Mouse (Mus musculus) C2C12 (cell line): ENCODE results near the gene Cacna1e. TPM values are rescaled to one million over a fixed set of nuclear protein-coding genes. Genes with fewer than 3 reads are reported as not detected.

Source experiments
- H3K27me3 ChIP-seq: one replicate; pipeline ENCODE4 v1.6.1; 2011; ENCODE audit not compliant: control insufficient read depth, insufficient read depth, insufficient read length
- H3K36me3 ChIP-seq: one replicate; pipeline ENCODE4 v1.6.1; 2011; ENCODE audit not compliant: control insufficient read depth, insufficient read depth
- H3K4me3 ChIP-seq: one replicate; pipeline ENCODE4 v1.5.1; 2011; ENCODE audit warnings: mild to moderate bottlenecking, control low read depth; ENCODE audit not compliant: poor library complexity, insufficient read depth, severe bottlenecking
- H3K79me2 ChIP-seq: one replicate; pipeline ENCODE4 v1.6.1; 2011; ENCODE audit not compliant: control insufficient read depth, insufficient read depth
- H3K79me3 ChIP-seq: one replicate; pipeline ENCODE4 v1.6.1; 2011; ENCODE audit warnings: low read depth, control low read depth
- H3ac ChIP-seq: one replicate; pipeline ENCODE3; 2011; ENCODE audit warnings: low read depth; ENCODE audit not compliant: control insufficient read depth, insufficient read length
- CEBPB ChIP-seq: IDR thresholded peaks from one replicate; pipeline ENCODE4 v1.6.1; 2011; ENCODE audit warnings: low read depth, mild to moderate bottlenecking, control low read depth, moderate library complexity
- CTCF ChIP-seq: IDR thresholded peaks from one replicate; pipeline ENCODE4 v1.5.1; 2011; ENCODE audit not compliant: control insufficient read depth, insufficient read depth, insufficient read length
- FOSL1 ChIP-seq: IDR thresholded peaks from one replicate; pipeline ENCODE4 v1.8.0; 2011; ENCODE audit warnings: mild to moderate bottlenecking, low read length; ENCODE audit not compliant: poor library complexity, insufficient read depth, severe bottlenecking
- MAX ChIP-seq: IDR thresholded peaks from one replicate; pipeline ENCODE4 v1.6.1; 2011; ENCODE audit warnings: mild to moderate bottlenecking, control low read depth
- MYOD1 ChIP-seq: IDR thresholded peaks from one replicate; pipeline ENCODE4 v1.6.1; 2011; ENCODE audit warnings: low read depth; ENCODE audit not compliant: control insufficient read depth, insufficient read length
- MYOG ChIP-seq: IDR thresholded peaks from one replicate; pipeline ENCODE4 v1.6.1; 2011; ENCODE audit not compliant: control insufficient read depth, insufficient read length; ENCODE audit errors: extremely low read depth
- USF1 ChIP-seq: IDR thresholded peaks from one replicate; pipeline ENCODE4 v1.6.1; 2011; ENCODE audit warnings: low read depth, mild to moderate bottlenecking, control low read depth, moderate library complexity
- polyA plus RNA-seq: library from polyadenylated mRNA; unstranded; fragments of >200 nt; fragmentation: generic; extraction: Trizol; gene quantifications from one replicate; pipeline ENCODE4 v1.2.1, GENCODE M21; 2012; ENCODE audit warnings: missing spikeins

Cacna1e gene
- polyA plus RNA-seq, 1 experiment = not detected

- H3K4me3 ChIP-seq = no peak overlapping the region
- peaks cover 40% of the 10 kb centered on the region for H3K27me3 ChIP-seq
- TF ChIP-seq CEBPB (no peak), USF1 (no peak), MYOD1 (no peak), MAX (no peak), CTCF (no peak), FOSL1 (no peak), MYOG (no peak)
- H3K79me3 ChIP-seq = no peaks in the 10 kb centered on the region
- H3K79me2 ChIP-seq = no peaks in the 10 kb centered on the region
- no peak overlapping the region for H3ac ChIP-seq
- no peaks in the 10 kb centered on the region for H3K36me3 ChIP-seq
These were observed 4.2 kb upstream of the Cacna1e start for GRCm38 (mm10) chr1:154888495-154888894.

- Histone ChIP-seq H3ac (no peak overlapping the region), H3K4me3 (no peak overlapping the region), H3K79me3 (no peaks in the 10 kb centered on the region), H3K79me2 (no peaks in the 10 kb centered on the region), H3K27me3 (peaks cover 44% of the 10 kb centered on the region), H3K36me3 (no peaks in the 10 kb centered on the region)
- TF ChIP-seq CEBPB (no peak), FOSL1 (no peak), MYOD1 (no peak)
These were observed 3.7 kb upstream of the Cacna1e start for GRCm38 (mm10) chr1:154888018-154888417.

GRCm38 (mm10) chr1:154887546-154887945 lies 3.2 kb upstream of the Cacna1e start:
- Histone ChIP-seq H3K36me3 (no peaks in the 10 kb centered on the region), H3K79me3 (no peaks in the 10 kb centered on the region), H3K79me2 (no peaks in the 10 kb centered on the region), H3ac (no peak overlapping the region), H3K27me3 (peaks cover 47% of the 10 kb centered on the region), H3K4me3 (no peak overlapping the region)
- TF ChIP-seq MAX = no peak
- no peak for TF ChIP-seq USF1
- TF ChIP-seq CTCF = no peak
- TF ChIP-seq MYOG = no peak
- TF ChIP-seq FOSL1 = no peak
- no peak for TF ChIP-seq MYOD1
- no peak for TF ChIP-seq CEBPB

- Histone ChIP-seq H3K79me3 (no peaks in the 10 kb centered on the region), H3ac (no peak overlapping the region), H3K79me2 (no peaks in the 10 kb centered on the region), H3K27me3 (peaks cover 47% of the 10 kb centered on the region), H3K4me3 (no peak overlapping the region), H3K36me3 (no peaks in the 10 kb centered on the region)
- TF ChIP-seq MYOG = no peak
- no peak for TF ChIP-seq MAX
- no peak for TF ChIP-seq CTCF
- no peak for TF ChIP-seq MYOD1
- no peak for TF ChIP-seq FOSL1
- no peak for TF ChIP-seq CEBPB
- TF ChIP-seq USF1 = no peak
These were observed 2.3 kb upstream of the Cacna1e start for GRCm38 (mm10) chr1:154886611-154887010.

- TF ChIP-seq MYOG (no peak), MAX (no peak), MYOD1 (no peak), CEBPB (no peak), CTCF (no peak), USF1 (no peak), FOSL1 (no peak)
These were observed 877 bp upstream of the Cacna1e start for GRCm38 (mm10) chr1:154885207-154885548.

GRCm38 (mm10) chr1:154883596-154884191 lies 607 bp downstream of the Cacna1e start:
- no peaks in the 10 kb centered on the region for H3K36me3 ChIP-seq
- no peak for TF ChIP-seq CEBPB
- no peak for TF ChIP-seq FOSL1
- no peak for TF ChIP-seq USF1
- TF ChIP-seq MAX = no peak
- TF ChIP-seq MYOD1 = no peak
- no peak for TF ChIP-seq CTCF
- TF ChIP-seq MYOG = no peak
- peaks cover 47% of the 10 kb centered on the region for H3K27me3 ChIP-seq
- H3K79me2 ChIP-seq = no peaks in the 10 kb centered on the region
- no peak overlapping the region for H3ac ChIP-seq
- no peaks in the 10 kb centered on the region for H3K79me3 ChIP-seq
- no peak overlapping the region for H3K4me3 ChIP-seq

More at GRCm38 (mm10) chr1:154885207-154885548, 877 bp upstream of the Cacna1e start:
- Histone ChIP-seq H3K27me3 (peaks cover 47% of the 10 kb centered on the region), H3K79me2 (no peaks in the 10 kb centered on the region), H3K79me3 (no peaks in the 10 kb centered on the region), H3K36me3 (no peaks in the 10 kb centered on the region), H3K4me3 (no peak overlapping the region), H3ac (no peak overlapping the region)
